ENCODE assay signal across 22 mouse cellular contexts in the genomic region with DNA sequence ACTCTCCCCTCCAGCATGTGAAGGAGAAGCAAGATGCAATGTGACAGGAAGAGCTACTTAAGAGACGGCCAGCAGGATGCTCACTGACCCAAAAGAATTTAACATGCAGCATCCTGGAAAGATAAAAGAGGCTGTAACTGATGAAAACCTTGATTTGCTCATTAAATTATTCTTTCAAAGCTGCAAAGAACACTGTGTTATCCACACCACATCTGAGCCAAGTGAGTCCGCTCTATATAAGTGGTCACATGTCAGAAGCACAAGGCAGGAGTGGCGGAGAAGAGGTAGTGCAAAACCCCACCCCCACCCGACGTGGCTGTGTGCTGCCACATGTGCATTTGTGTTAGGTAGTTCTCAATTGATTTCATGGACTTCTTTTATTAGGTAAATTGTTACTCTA.
DNase-seq lines count a peak whose midpoint lies in the region; ATAC-seq lines count a peak whose summit lies in the region.
"Had no signal": no experiment of that assay in that cellular context is flagged by ENCODE, and none has a peak within 500 bp of the region (broad histone marks: within the 10 kb centered on the region; RNA-seq: fewer than 3 reads in every experiment).

No protein-coding gene starts in this region.

- H3K4me1 ChIP-seq in forebrain, embryonic 11.5 days (replicated peaks; ENCODE audit: control insufficient read depth, insufficient read depth, low read length), result no peaks in the 10 kb centered on the region; the same call in 1 of the 2 replicates
- H3K4me1 ChIP-seq in forebrain, embryonic 10.5 days, result peaks cover 10% of the 10 kb centered on the region
- H3K4me1 ChIP-seq in midbrain, embryonic 14.5 days (ENCODE audit: control insufficient read depth, insufficient read depth, low read length), result no peaks in the 10 kb centered on the region
- H3K4me1 ChIP-seq in midbrain, embryonic 16.5 days (ENCODE audit: control insufficient read depth, insufficient read depth, low read length), result peaks cover 2% of the 10 kb centered on the region; the same call in 1 of the 2 replicates
- H3K4me1 ChIP-seq in embryonic facial prominence, embryonic 14.5 days (ENCODE audit: control insufficient read depth, insufficient read depth, low read length), result no peaks in the 10 kb centered on the region
- H3K4me1 ChIP-seq: hindbrain, embryonic 12.5 days had no signal

- no peaks in the 10 kb centered on the region for H3K36me3 ChIP-seq in forebrain, embryonic 11.5 days (ENCODE audit: control insufficient read depth, insufficient read depth, low read length)
- H3K36me3 ChIP-seq in forebrain, embryonic 10.5 days (replicated peaks), result no peaks in the 10 kb centered on the region
- no peaks in the 10 kb centered on the region for H3K36me3 ChIP-seq in midbrain, embryonic 14.5 days (ENCODE audit: control insufficient read depth, insufficient read depth, low read length)
- H3K36me3 ChIP-seq in midbrain, embryonic 16.5 days (ENCODE audit: control insufficient read depth, insufficient read depth, low read length), result no peaks in the 10 kb centered on the region
- no peaks in the 10 kb centered on the region for H3K36me3 ChIP-seq in embryonic facial prominence, embryonic 14.5 days (ENCODE audit: control insufficient read depth, insufficient read depth, low read length)
- H3K36me3 ChIP-seq: embryonic facial prominence, embryonic 12.5 days; forebrain, embryonic 15.5 days; heart, embryonic 10.5 days; hindbrain, embryonic 12.5 days had no signal

- no peak overlapping the region for H3K27ac ChIP-seq in forebrain, embryonic 11.5 days (ENCODE audit: low read depth, low read length)
- no peak overlapping the region for H3K27ac ChIP-seq in forebrain, embryonic 10.5 days
- H3K27ac ChIP-seq in midbrain, embryonic 14.5 days (replicated peaks; ENCODE audit: low read depth, low read length), result no peak overlapping the region
- H3K27ac ChIP-seq in midbrain, embryonic 16.5 days (ENCODE audit: low read length), result no peak overlapping the region
- H3K27ac ChIP-seq in embryonic facial prominence, embryonic 14.5 days (replicated peaks; ENCODE audit: low read depth, low read length), result no peak overlapping the region
- H3K27ac ChIP-seq: embryonic facial prominence, embryonic 12.5 days; forebrain, embryonic 15.5 days; heart, embryonic 10.5 days; hindbrain, embryonic 12.5 days had no signal

- peak; percentile 73; the same call in 1 of the 2 replicates for ATAC-seq in forebrain, embryonic 11.5 days (replicated peaks; ENCODE audit: low FRiP score)
- ATAC-seq in midbrain, embryonic 14.5 days (ENCODE audit: low FRiP score, low TSS enrichment), result 0 out of 2 replicates have a peak, but pooled peaks have one; percentile 46
- no peak for ATAC-seq in midbrain, embryonic 16.5 days
- ATAC-seq in embryonic facial prominence, embryonic 14.5 days (ENCODE audit: low read depth), result peak; percentile 67; the same call in 1 of the 2 replicates
- ATAC-seq: activated CD4-positive, CD25-positive, alpha-beta regulatory T cell, adult 4 months; forebrain, embryonic 15.5 days; hindbrain, embryonic 16.5 days; Patski had no signal

- H3K9me3 ChIP-seq in forebrain, embryonic 11.5 days (ENCODE audit: control insufficient read depth, low read length), result no peaks in the 10 kb centered on the region
- no peaks in the 10 kb centered on the region for H3K9me3 ChIP-seq in forebrain, embryonic 10.5 days
- H3K9me3 ChIP-seq in midbrain, embryonic 14.5 days (ENCODE audit: control insufficient read depth, low read length), result no peaks in the 10 kb centered on the region
- no peaks in the 10 kb centered on the region for H3K9me3 ChIP-seq in midbrain, embryonic 16.5 days (replicated peaks; ENCODE audit: control insufficient read depth, low read length, poor library complexity, severe bottlenecking)
- H3K9me3 ChIP-seq in embryonic facial prominence, embryonic 14.5 days (ENCODE audit: control insufficient read depth, low read length), result no peaks in the 10 kb centered on the region
- H3K9me3 ChIP-seq: embryonic facial prominence, embryonic 12.5 days; forebrain, embryonic 15.5 days; heart, embryonic 10.5 days; hindbrain, embryonic 12.5 days had no signal

- H3K9ac ChIP-seq in forebrain, embryonic 11.5 days (ENCODE audit: low read length), result no peak overlapping the region
- H3K9ac ChIP-seq in midbrain, embryonic 14.5 days (replicated peaks; ENCODE audit: low read length), result no peak overlapping the region
- H3K9ac ChIP-seq in midbrain, embryonic 16.5 days (ENCODE audit: low read depth, low read length), result no peak overlapping the region
- no peak overlapping the region for H3K9ac ChIP-seq in embryonic facial prominence, embryonic 14.5 days (ENCODE audit: low read depth, low read length)
- H3K9ac ChIP-seq: embryonic facial prominence, embryonic 12.5 days; forebrain, embryonic 15.5 days; hindbrain, embryonic 12.5 days had no signal

- 60% methylated on average over 5 of the region's 5 CpGs for WGBS in forebrain, embryonic 11.5 days
- WGBS in forebrain, embryonic 10.5 days, result 56% methylated on average over 5 of the region's 5 CpGs
- WGBS in midbrain, embryonic 14.5 days, result 68% methylated on average over 5 of the region's 5 CpGs
- 43% methylated on average over 5 of the region's 5 CpGs for WGBS in midbrain, embryonic 16.5 days
- 50% methylated on average over 5 of the region's 5 CpGs for WGBS in embryonic facial prominence, embryonic 14.5 days

- no peak for DNase-seq in forebrain, embryonic 11.5 days (ENCODE audit: low spot score)
- DNase-seq in forebrain, embryonic 10.5 days (ENCODE audit: extremely low spot score, low spot score), result no peak
- DNase-seq in midbrain, embryonic 14.5 days, result peak; percentile 4
- DNase-seq in embryonic facial prominence, embryonic 14.5 days (ENCODE audit: low spot score), result peak; percentile 34
- no peak for DNase-seq in kidney, postnatal 36 days
- DNase-seq in lung, postnatal 25 days (ENCODE audit: low spot score), result no peak
- DNase-seq: adrenal gland, postnatal 14 days; cerebellum, adult 18-20 months; cerebellum, adult 9-11 months; cerebellum, postnatal 36 days; gastrocnemius, postnatal 10 days; heart, adult 18-20 months; heart, postnatal 10 days; heart, postnatal 4 days had no signal

- no peak overlapping the region for H3K4me3 ChIP-seq in forebrain, embryonic 11.5 days (ENCODE audit: low read depth, low read length)
- H3K4me3 ChIP-seq in forebrain, embryonic 10.5 days, result no peak overlapping the region
- H3K4me3 ChIP-seq in midbrain, embryonic 14.5 days (replicated peaks; ENCODE audit: low read depth, low read length), result no peak overlapping the region
- no peak overlapping the region for H3K4me3 ChIP-seq in midbrain, embryonic 16.5 days (ENCODE audit: low read depth, low read length)
- H3K4me3 ChIP-seq in embryonic facial prominence, embryonic 14.5 days (ENCODE audit: low read depth, low read length), result no peak overlapping the region
- H3K4me3 ChIP-seq: embryonic facial prominence, embryonic 12.5 days; forebrain, embryonic 15.5 days; heart, embryonic 10.5 days; hindbrain, embryonic 12.5 days had no signal

- no peak overlapping the region for H3K4me2 ChIP-seq in forebrain, embryonic 11.5 days (ENCODE audit: low read depth, low read length, severe bottlenecking)
- H3K4me2 ChIP-seq in midbrain, embryonic 14.5 days (ENCODE audit: low read length), result no peak overlapping the region
- no peak overlapping the region for H3K4me2 ChIP-seq in midbrain, embryonic 16.5 days (ENCODE audit: low read length)
- no peak overlapping the region for H3K4me2 ChIP-seq in embryonic facial prominence, embryonic 14.5 days (ENCODE audit: low read depth, low read length)
- H3K4me2 ChIP-seq: embryonic facial prominence, embryonic 12.5 days; forebrain, embryonic 15.5 days; hindbrain, embryonic 12.5 days had no signal

- H3K27me3 ChIP-seq in forebrain, embryonic 11.5 days (ENCODE audit: control insufficient read depth, insufficient read depth, low read length), result no peaks in the 10 kb centered on the region
- no peaks in the 10 kb centered on the region for H3K27me3 ChIP-seq in forebrain, embryonic 10.5 days (ENCODE audit: poor library complexity, severe bottlenecking)
- no peaks in the 10 kb centered on the region for H3K27me3 ChIP-seq in midbrain, embryonic 14.5 days (ENCODE audit: control insufficient read depth, insufficient read depth, low read length)
- no peaks in the 10 kb centered on the region for H3K27me3 ChIP-seq in midbrain, embryonic 16.5 days (ENCODE audit: control insufficient read depth, insufficient read depth, low read depth, low read length)
- H3K27me3 ChIP-seq in embryonic facial prominence, embryonic 14.5 days (replicated peaks; ENCODE audit: control insufficient read depth, insufficient read depth, low read length), result no peaks in the 10 kb centered on the region
- H3K27me3 ChIP-seq: embryonic facial prominence, embryonic 12.5 days; forebrain, embryonic 15.5 days; hindbrain, embryonic 12.5 days had no signal

Comparison
In these comparisons a context has a peak if more than half of its experiments do, and no peak if none do; other contexts are left out.
1. DNase-seq: peak in midbrain, embryonic 14.5 days (single experiment) and embryonic facial prominence, embryonic 14.5 days (single experiment); none in forebrain, embryonic 11.5 days (single experiment), forebrain, embryonic 10.5 days (single experiment), kidney, postnatal 36 days (0 of 2) and lung, postnatal 25 days (single experiment).